Mouse (Mus musculus): ENCODE data around the gene Gm43191.
"Not testable (repeated sequence)": the region's sequence is repeated elsewhere in the genome, so short reads cannot be mapped to it uniquely, and the experiment has no call there.

Gene Gm43191

GRCm38 (mm10) chr3:116661288-116661869 is 19.7 kb downstream of the Gm43191 start:
- no peak for DNase-seq

DNA sequence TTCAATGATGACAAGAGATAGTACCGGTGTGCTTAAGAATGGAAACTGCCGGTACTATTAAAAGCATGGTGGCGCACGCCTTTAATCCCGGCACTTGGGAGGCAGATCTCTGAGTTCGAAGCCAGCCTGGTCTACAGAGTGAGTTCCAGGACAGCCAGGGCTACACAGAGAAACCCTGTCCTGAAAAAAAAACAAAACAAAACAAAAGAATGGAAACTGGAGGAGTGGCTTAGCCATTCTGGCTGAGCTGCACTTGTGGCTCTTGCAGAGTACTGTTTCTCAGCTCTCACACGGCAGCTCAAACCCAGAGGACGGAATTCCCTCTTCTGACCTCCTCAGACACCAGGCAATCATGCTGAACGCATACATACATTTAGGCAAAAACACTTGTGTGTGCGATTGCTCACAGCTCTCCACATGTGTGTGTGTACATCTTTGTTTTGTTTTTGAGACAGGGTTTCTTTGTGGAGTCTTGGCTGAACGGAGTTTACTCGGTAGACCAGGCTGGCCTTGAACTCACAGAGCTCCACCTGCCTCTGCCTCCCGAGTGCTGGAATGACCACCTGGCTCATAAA is 21.1 kb downstream of the Gm43191 start:
- DNase-seq, result no peak

DNA sequence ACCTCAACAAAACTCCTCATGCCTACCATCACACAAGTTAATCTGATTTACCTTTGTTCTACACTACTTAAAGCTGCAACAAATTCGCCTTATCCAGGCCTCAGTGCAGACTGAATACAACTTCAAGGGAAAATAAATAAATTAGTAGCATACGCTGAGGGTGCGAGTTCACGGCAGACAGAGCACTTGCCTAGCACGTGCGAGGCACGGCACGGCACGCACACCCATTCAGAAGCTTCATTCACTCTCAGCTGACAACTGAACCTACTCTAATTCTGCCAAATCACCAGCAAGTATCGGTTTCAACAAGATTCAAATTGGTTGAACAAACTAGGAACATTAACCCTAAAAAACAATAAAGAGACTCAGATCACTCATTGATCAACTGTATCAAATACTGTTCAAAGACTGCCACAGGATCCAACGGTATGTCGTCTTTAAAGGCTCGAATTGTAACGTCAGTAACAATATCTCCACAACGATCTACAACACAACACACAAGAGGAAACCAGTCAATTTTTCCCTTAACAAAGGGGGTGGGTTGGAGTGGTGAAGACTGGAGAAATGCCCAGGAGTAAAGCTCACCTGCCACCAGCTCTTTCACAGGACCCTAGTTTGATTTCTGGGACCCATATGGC is 22.0 kb downstream of the Gm43191 start:
- DNase-seq, result no peak

DNA sequence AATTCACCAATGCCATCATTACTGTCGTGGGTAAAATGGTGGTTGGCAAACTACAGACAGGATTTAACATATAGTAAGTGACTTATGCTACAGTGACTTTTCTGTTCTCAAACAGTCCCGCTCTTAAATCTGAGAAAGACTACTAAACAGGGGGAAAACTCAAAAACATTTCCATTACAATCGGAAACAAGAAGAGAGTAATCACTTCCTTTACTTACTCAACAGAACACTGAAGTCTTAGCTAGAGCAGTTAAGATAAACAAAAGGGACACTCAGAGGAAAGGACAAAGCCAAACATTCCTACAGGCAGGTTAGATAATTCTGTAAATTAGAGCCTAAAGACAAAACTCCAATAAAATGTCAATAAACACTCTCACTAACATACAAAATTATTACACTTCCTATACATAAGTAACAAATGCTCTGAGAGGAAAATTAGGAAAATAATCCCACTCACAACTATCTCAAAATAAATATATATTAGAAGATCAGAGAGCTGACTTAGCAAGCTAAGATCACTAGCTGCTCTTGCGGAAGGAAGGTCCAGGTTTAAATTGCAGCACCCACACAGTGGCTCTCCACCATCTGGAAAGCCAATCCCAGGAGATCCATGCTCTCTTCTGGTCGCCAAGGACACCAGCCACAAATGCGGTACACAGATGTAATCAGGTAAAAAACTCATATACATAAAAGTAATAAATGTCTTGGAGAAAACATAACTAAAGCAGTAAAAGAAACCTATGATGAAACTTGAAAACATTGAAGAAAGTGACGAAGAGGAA is 24.7 kb downstream of the Gm43191 start:
- no peak for DNase-seq

GRCm38 (mm10) chr3:116654051-116654450 is 27.0 kb downstream of the Gm43191 start:
- not testable (repeated sequence) for DNase-seq

- no peak for DNase-seq
These were observed 27.6 kb downstream of the Gm43191 start for GRCm38 (mm10) chr3:116653278-116653945.

GRCm38 (mm10) chr3:116652033-116652446 is 29.0 kb downstream of the Gm43191 start:
- DNase-seq, result no peak

- no peak for DNase-seq
These were observed 30.4 kb downstream of the Gm43191 start for GRCm38 (mm10) chr3:116650698-116651097.

DNA sequence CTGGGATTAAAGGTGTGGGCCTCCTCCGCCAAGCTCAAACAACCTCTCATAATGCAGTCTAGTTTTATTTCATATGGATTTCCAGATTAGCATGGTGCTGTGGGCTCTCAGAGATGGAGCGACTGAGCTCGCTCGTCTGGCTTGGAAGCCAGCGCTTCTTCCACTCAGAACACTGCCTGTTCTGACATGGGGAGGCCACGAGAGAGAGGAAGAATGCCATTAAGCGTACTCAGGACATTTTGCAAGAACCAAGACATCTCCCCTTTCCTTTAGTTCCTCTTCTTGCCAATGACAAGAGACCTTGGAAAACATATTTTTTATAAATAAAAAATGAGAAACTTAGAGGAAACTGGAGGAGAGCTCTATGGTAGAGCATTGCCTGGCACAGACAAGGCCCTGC is 32.3 kb downstream of the Gm43191 start:
- DNase-seq, result no peak

GRCm38 (mm10) chr3:116646387-116646786 is 34.7 kb downstream of the Gm43191 start:
- DNase-seq, result no peak

GRCm38 (mm10) chr3:116642373-116642772 is 38.7 kb downstream of the Gm43191 start:
- no peak for DNase-seq

DNA sequence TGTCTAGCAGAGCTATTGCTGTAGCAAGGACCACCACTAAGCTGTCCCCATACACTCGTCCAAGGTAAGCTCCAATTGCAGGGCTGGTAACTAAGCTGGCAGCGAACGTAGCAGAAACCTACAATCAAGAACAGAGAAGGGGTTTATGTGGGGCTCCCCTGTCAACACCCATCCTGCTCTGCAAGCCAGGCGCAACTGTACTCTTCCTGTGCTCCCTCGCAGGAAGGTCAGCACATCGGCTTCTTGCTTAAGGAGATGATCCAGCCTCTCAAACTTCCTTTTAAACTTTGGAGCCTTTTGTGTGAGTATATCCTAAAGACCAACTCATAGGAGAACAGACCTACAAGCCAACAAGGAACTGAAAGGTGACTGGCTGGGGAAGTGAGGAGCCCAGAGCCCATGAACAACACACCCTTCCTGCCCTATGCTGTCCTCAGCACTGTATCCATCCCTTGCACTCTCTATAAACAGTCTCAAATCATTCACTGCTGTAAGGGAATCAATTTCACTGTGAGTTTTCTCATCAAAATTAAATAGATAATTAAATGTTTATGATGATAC is 39.2 kb downstream of the Gm43191 start:
- DNase-seq, result no peak

DNA sequence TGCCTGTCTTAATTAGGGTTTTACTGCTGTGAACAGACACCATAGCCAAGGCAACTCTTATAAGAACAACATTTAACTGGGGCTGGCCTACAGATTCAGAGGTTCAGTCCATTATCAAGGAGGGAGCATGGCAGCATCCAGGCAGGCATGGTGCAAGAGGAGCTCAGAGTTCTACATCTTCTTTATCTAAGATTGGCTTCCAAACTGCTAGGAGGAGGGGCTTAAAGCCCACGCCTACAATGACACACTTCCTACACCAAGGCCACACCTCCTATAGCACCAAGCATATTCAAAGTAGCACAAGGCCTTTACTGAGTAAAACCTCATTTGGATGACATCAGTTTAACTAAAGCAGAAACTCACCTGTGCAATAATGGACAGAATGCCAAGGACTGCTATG is 41.0 kb downstream of the Gm43191 start:
- no peak for DNase-seq

GRCm38 (mm10) chr3:116638572-116638971 is 42.5 kb downstream of the Gm43191 start:
- no peak for DNase-seq

DNA sequence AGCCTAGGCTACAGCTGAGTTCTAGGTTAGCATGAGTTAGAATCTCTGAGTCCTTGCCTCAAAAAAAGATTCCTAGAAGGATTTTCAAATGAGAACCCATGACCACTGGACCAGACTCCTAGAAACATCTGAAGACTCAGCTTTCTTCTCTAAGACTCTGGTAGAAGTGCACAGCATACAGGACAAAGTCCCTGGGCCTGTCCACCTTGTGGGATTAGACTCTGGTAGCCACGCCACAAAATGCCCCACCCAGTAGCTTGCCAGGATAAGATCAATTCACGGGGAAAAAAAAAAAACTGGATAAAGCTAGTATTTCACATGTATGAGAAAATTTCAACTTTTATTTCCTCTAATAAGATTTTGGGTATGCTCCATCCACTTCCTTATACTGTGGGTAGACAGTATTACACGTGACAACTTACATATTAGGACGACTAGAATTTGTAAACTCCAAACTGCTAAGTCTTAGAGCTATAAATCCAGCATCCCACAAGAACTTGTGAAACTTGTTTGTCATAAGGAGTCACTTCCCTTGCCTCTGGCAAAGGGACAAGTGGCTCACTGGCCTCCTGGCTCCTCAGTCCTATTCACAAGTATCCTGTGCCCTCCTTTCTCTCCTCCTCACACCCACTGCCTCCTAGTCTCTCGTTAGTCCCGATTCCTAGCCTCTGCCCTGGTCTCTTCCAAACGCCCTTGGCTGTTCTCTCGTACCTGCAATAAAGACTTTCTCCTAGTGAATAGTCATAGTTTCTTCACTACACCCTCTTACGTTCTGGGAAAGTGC is 43.2 kb downstream of the Gm43191 start:
- DNase-seq, result no peak

DNA sequence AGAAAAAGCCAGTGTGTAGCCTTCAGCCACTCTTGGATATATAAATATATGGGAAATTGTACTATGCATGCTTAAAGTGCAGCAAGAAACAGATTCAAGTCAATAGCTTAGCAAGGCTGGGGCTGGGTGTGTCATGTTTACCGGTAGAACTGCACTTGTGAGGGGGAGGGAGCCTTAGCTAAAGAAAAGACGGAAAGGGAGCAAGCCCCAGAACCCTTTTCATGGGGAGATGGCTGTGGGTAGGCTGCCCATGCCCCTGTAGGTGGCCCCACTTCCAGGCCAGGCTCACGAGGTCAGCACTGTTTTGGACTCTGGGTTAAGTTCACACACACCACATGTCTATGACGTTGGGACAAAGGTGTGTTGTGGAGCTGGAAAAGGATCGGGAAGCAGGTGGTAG is 45.3 kb downstream of the Gm43191 start:
- DNase-seq, result no peak

- no peak for DNase-seq
These were observed 46.2 kb downstream of the Gm43191 start for GRCm38 (mm10) chr3:116634853-116635252.

GRCm38 (mm10) chr3:116634091-116634490 is 47.0 kb downstream of the Gm43191 start:
- DNase-seq, result no peak

GRCm38 (mm10) chr3:116632971-116633370 is 48.1 kb downstream of the Gm43191 start:
- DNase-seq, result no peak

DNA sequence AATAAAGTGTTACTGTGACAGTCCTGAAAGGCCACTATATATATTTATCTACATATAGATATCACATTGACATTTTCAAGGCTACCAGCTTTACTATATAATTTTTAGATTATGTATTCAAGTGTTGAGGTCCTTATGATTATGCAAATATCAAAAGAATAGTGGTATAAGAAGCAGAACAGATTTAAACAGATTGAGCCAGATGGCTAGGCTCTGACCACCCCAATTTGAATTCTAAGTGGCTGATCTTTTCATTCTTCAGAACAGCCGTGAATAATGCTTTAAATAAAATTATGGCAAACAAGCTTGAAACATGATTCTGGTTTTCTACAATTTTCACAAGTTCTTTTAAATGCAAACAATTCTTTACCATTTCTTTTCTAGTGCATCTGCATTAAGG is 49.6 kb downstream of the Gm43191 start:
- DNase-seq, result no peak

GRCm38 (mm10) chr3:116622641-116623040 is 58.4 kb downstream of the Gm43191 start:
- DNase-seq, result no peak

Measured in kidney, postnatal 4 days (tissue).